Mouse (Mus musculus) midbrain, embryonic 12.5 days (tissue): ENCODE measurements at regions not wholly inside any gene's neighbourhood (a gene's known extent, or its start where the extent isn't known, plus 50 kb on each side); places are given as distances from the start of the nearest gene placed in this dataset.

Source experiments
- ATAC-seq: fragments of 200-750 bp; cut with Nextera tagmentation; 2 replicates; pipeline ENCODE4 v1.8.0; 2017; ENCODE audit warnings: low read depth, moderate TSS enrichment, moderate library complexity; ENCODE audit not compliant: low FRiP score
- H3K27ac ChIP-seq: fragments of 300-500 bp; sonication (generic); replicated peaks from 2 replicates; pipeline ENCODE4 v1.5.1; 2016; ENCODE audit warnings: mild to moderate bottlenecking
- H3K27me3 ChIP-seq: fragments of 300-500 bp; sonication (generic); 2 replicates; pipeline ENCODE4 v1.6.1; 2016; ENCODE audit warnings: mild to moderate bottlenecking
- H3K36me3 ChIP-seq: fragments of 300-500 bp; sonication (generic); 2 replicates; pipeline ENCODE4 v1.6.1; 2016
- H3K4me1 ChIP-seq: fragments of 300-500 bp; sonication (generic); 2 replicates; pipeline ENCODE4 v1.6.1; 2016
- H3K4me2 ChIP-seq: fragments of 300-500 bp; sonication (generic); replicated peaks from 2 replicates; pipeline ENCODE4 v1.6.1; 2016; ENCODE audit warnings: mild to moderate bottlenecking, moderate library complexity
- H3K4me3 ChIP-seq: fragments of 300-500 bp; sonication (generic); 2 replicates; pipeline ENCODE4 v1.5.1; 2016; ENCODE audit warnings: mild to moderate bottlenecking
- H3K9ac ChIP-seq: fragments of 300-500 bp; sonication (generic); replicated peaks from 2 replicates; pipeline ENCODE4 v1.6.1; 2016; ENCODE audit warnings: mild to moderate bottlenecking, moderate library complexity
- H3K9me3 ChIP-seq: fragments of 300-500 bp; sonication (generic); 2 replicates; pipeline ENCODE4 v1.6.1; 2016; ENCODE audit warnings: mild to moderate bottlenecking
- WGBS: fragments of 180-500 bp; shearing (Covaris S2); methylation state at CpG from one replicate; pipeline ENCODE4 v1.1.7; 2016; 5-methylcytosine and 5-hydroxymethylcytosine counted together

DNA sequence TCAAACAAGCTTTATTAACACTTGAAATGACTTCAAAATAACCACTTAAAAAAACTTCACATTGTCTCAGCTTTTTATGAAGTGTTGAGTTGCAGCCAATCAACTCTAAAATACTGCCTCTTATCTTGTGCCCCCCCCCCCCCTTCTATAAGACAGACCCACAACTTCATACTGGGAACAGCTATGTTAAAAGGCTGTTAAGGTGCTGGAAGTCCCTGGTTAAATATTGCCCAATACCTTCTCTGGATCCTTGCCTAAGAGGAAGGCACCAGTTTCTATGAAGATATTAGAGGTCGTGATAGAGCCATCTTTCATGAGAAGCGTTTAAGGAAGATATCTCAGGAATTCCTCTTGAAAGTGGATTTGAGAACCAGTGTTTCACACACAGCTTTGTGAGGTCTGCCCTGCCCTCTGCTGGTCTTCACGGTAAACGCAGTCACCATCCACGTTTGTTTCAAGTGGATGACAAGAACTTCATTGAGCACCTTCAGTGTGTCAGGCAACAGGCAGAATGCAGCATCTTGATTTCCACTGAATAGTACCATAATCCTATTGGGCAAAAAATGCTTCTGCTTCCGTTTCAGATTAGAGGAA is 75.2 kb upstream of the Arntl start:
- no peak overlapping the region for H3K27ac ChIP-seq
- peaks cover 17% of the 10 kb centered on the region; the same call in 1 of the 2 replicates for H3K4me1 ChIP-seq
- H3K36me3 ChIP-seq, result no peaks in the 10 kb centered on the region
- no peak overlapping the region for H3K4me2 ChIP-seq
- peak; percentile 34; the same call in 1 of the 2 replicates for ATAC-seq
- H3K9me3 ChIP-seq, result no peaks in the 10 kb centered on the region
- H3K4me3 ChIP-seq, result no peak overlapping the region
- H3K27me3 ChIP-seq, result peaks cover 4% of the 10 kb centered on the region
- no peak overlapping the region for H3K9ac ChIP-seq
- WGBS, result 2% methylated on average over 6 of the region's 6 CpGs

DNA sequence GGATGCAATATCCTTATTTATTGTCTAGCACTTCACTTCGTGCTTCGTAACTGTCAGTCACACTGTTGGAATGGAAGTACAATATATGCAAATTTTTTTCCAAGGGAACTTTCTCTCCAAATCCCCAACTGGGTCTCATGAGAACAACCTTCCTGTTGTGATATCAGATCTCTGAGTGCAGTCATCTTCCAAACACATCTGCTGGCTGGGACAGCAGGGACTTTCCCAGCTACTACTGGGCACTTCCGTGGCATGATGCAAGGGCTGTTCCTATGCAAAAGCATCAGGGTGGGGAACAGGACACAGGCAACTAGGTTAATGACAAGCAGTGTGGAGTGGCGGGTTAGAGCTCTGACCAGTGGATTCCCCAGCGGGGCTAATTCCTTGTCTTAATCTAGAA is 73.4 kb upstream of the Arntl start:
- ATAC-seq, result no peak

DNA sequence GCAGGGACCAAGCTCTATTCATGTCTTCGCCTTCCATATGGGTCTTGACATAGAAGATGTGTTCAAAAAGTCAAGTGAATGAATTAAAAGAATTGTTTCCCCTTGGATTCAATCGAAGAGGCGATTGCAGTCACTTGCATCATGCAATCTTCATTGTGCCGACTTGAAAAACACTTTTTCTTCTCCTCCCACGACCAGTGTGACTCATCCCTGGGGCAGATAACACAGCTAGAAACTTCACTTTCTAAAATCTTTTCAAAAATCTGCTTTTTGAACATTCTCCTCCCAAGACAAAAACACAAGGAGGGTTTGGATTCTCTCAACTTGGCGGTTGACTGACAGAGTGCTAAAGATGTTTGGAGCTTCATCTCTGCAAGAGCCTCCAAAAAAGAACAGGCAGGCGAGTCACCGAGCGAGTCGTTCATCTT is 67.2 kb upstream of the Arntl start:
- Histone ChIP-seq H3K36me3 (no peaks in the 10 kb centered on the region), H3K4me1 (peaks cover 13% of the 10 kb centered on the region), H3K4me3 (no peak overlapping the region)

More for the DNA sequence above, 73.4 kb upstream of the Arntl start:
- 76% methylated on average over 5 of the region's 5 CpGs for WGBS
- H3K4me2 ChIP-seq, result no peak overlapping the region
- H3K9ac ChIP-seq, result no peak overlapping the region
- no peaks in the 10 kb centered on the region for H3K36me3 ChIP-seq
- H3K9me3 ChIP-seq, result no peaks in the 10 kb centered on the region
- no peak overlapping the region for H3K4me3 ChIP-seq
- peaks cover 4% of the 10 kb centered on the region for H3K27me3 ChIP-seq
- peaks cover 17% of the 10 kb centered on the region; the same call in 1 of the 2 replicates for H3K4me1 ChIP-seq
- H3K27ac ChIP-seq, result no peak overlapping the region

DNA sequence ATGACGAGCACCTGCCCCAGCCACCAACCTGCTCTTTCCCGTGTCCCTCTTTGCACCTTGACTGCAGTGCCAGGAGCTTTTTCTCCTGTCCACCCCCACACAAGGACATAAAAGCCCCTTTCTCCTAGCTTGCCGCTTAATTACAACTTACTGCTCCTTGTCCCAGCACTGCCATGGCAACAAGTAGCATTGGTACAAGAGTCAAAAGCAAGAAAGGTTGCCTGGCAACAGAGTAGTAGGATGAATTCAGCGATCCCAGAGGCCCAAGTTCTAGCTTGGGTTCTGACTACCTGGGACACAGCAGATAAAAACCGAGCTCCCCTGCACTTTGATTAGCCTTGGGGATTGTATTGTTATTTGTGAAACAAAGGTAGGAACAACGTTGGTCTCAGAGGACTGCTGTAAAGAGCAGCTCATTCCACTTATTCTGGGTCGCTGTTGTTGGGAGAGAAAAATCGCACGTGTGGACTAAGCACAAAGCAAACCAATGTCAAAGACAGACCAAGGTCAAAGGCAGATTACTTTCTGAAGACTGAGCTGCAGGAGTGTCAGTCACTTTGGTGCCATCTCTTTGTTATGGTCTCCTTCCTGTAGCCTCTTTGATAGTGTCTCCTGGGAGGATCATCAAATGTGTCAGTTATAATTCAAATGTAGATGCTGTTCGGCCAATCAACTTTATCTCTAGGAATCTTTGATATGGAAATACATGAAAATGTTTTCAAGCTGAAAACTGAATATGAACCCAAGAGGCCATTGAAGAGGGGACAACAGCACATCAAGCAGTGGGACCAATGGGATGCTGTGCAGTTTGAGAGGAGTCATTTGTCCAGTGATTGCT is 65.2 kb upstream of the Arntl start:
- H3K4me3 ChIP-seq, result no peak overlapping the region
- peaks cover 14% of the 10 kb centered on the region for H3K4me1 ChIP-seq
- no peak overlapping the region for H3K9ac ChIP-seq
- H3K9me3 ChIP-seq, result no peaks in the 10 kb centered on the region
- peaks cover 45% of the 10 kb centered on the region for H3K27me3 ChIP-seq
- no peaks in the 10 kb centered on the region for H3K36me3 ChIP-seq
- no peak overlapping the region for H3K27ac ChIP-seq
- no peak for ATAC-seq
- 0 out of 2 replicates have a peak overlapping the region, but pooled peaks have one; percentile 1 for H3K4me2 ChIP-seq
- 26% methylated on average over 10 of the region's 10 CpGs for WGBS

More for the DNA sequence above, 67.2 kb upstream of the Arntl start:
- 93% methylated on average over 10 of the region's 10 CpGs for WGBS
- Histone ChIP-seq H3K27ac (no peak overlapping the region), H3K4me2 (no peak overlapping the region), H3K9ac (no peak overlapping the region), H3K27me3 (peaks cover 39% of the 10 kb centered on the region), H3K9me3 (no peaks in the 10 kb centered on the region)
- no peak for ATAC-seq

DNA sequence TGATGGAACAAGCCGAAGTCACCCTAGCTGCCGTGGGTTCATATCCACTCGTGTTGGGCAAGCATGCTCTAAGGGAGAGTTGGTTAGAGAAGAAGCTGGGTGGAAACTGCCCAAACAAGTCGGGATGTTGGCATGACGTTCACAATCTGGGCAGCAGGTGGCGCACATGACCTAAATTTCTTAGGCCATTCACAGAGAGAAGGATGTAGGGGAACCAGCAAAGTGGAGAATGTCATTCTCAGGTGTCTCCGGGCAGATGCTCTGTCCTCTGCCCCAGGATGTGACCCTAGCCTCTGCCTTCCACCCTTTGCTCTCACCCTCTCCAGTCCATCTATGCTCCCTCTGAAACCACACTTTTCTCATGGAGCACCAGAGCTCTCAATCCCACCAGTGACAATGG is 63.7 kb upstream of the Arntl start:
- Histone ChIP-seq H3K4me3 (no peak overlapping the region), H3K27ac (no peak overlapping the region), H3K9ac (no peak overlapping the region), H3K27me3 (peaks cover 45% of the 10 kb centered on the region), H3K4me2 (no peak overlapping the region), H3K36me3 (no peaks in the 10 kb centered on the region), H3K9me3 (no peaks in the 10 kb centered on the region), H3K4me1 (peaks cover 27% of the 10 kb centered on the region)
- 0 out of 2 replicates have a peak, but pooled peaks have one; percentile 31 for ATAC-seq
- WGBS, result 15% methylated on average over 7 of the region's 7 CpGs

DNA sequence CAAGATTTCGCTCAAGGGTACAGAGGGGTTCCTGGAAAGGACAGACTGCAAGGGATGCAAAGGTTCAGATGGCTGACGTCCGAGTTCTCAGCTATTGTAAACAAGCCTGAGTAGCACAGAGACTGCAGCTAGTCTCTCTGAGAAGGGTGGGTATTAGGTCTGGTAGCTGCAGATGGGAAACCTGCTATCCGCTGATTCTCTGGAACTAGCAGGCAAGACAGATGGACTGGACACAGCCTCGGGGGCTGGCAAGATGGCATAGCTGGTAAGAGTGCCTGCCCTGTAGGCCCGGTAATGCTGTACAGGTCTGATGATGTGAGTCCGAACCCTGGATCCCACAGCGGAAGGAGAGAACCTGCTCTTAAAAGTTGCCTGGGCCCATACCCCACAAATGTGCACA is 62.2 kb upstream of the Arntl start:
- Histone ChIP-seq H3K9ac (no peak overlapping the region), H3K4me2 (no peak overlapping the region), H3K27ac (no peak overlapping the region), H3K36me3 (no peaks in the 10 kb centered on the region), H3K27me3 (peaks cover 45% of the 10 kb centered on the region), H3K4me3 (no peak overlapping the region), H3K9me3 (no peaks in the 10 kb centered on the region), H3K4me1 (peaks cover 27% of the 10 kb centered on the region)
- WGBS, result 80% methylated on average over 8 of the region's 8 CpGs
- ATAC-seq, result no peak

DNA sequence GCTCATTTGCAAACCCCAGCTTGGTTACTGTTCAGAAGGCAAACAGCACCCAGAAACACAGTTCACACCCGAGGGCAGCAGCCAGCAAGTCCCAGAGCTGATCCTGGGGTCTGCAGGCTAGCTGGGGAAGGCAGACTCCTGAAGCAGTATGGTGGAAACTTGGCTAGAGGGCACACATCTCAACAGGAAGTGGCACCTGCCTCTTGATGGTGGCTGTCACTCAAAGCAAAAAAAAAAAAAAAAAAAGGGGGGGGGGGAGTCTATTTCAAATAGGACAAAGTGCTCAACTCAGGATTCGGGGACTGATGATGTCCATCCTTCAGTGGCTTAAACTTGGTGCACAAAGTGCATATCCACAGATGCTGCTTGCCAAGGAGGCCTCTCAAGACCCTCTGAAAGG is 61.2 kb upstream of the Arntl start:
- H3K4me3 ChIP-seq, result no peak overlapping the region
- H3K9me3 ChIP-seq, result no peaks in the 10 kb centered on the region
- ATAC-seq, result no peak
- H3K27me3 ChIP-seq, result peaks cover 38% of the 10 kb centered on the region
- H3K27ac ChIP-seq, result no peak overlapping the region
- H3K4me1 ChIP-seq, result peaks cover 32% of the 10 kb centered on the region
- no peak overlapping the region for H3K9ac ChIP-seq
- no peak overlapping the region for H3K4me2 ChIP-seq
- H3K36me3 ChIP-seq, result no peaks in the 10 kb centered on the region
- WGBS, result 69% methylated on average over 2 of the region's 2 CpGs

DNA sequence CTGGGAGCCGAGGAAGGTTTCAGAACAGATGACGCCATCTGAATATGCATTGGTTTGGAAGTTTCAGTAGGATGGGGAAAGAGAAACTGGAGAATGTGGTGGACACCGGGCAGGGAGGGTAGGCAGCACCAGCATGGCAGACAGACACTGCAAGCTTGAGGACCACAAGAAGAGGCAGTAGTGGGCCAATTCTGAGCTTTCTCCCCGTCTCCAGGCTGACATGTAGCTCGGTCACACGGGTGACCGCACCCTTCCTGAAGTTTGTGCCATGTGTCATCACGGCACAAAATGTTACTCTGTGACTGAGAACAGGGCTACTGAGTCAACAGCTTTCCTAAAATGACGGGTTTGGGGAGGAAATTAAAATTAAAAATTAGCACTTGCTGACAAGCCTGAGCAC is 60.7 kb upstream of the Arntl start:
- no peak overlapping the region for H3K4me2 ChIP-seq
- H3K9me3 ChIP-seq, result no peaks in the 10 kb centered on the region
- H3K4me3 ChIP-seq, result no peak overlapping the region
- no peak overlapping the region for H3K9ac ChIP-seq
- peaks cover 28% of the 10 kb centered on the region for H3K4me1 ChIP-seq
- H3K27ac ChIP-seq, result no peak overlapping the region
- ATAC-seq, result no peak
- H3K36me3 ChIP-seq, result no peaks in the 10 kb centered on the region
- peaks cover 34% of the 10 kb centered on the region for H3K27me3 ChIP-seq
- 91% methylated on average over 9 of the region's 9 CpGs for WGBS

DNA sequence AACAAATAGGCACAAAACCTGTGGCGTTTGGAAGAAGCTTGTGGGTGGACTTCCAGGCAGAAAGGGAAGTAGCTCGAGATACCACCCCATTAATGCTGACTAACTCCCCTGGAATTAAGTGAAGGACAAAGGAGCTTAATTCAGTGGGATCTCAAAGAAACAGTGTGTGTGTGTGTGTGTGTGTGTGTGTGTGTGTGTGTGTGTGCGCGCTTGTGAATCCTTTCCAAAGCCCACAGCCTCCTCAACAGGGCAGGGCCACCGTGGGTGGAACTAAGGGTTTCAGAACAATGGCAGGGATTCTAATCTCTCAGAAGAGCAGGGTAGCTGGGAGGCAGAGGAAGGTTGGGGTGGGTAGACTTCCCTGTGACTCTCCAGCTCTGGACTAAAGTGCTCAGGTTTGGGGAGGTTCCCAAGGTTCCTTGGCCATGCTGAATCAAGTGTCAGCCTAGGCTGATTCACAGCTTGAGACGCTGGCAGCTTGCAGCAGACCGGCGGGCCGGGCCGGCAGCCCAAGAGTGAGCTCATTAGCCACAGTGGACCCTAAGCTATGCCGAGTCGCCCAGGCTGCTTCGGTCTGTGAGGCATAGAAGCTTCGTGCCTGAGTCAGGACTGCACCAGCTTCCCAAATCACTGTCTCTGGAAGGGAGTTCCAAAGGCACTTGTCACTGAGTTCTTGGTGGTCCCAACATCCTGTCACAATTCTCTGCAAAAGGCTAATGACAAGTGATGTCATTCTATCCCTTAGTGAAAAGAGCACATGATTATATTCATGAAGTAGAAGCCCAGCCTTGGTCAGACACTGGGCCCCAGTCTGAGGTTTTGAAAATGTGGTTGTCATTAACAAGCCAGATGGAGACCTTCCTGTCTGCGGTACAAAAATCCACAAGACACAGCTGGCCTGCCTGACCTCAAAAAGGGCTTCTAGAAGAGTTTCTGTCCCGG is 59.6 kb upstream of the Arntl start:
- Histone ChIP-seq H3K9ac (no peak overlapping the region), H3K4me2 (peak overlapping the region; percentile 2; the same call in 1 of the 2 replicates), H3K4me3 (no peak overlapping the region), H3K9me3 (no peaks in the 10 kb centered on the region), H3K4me1 (peaks cover 18% of the 10 kb centered on the region), H3K27ac (peak overlapping the region; percentile 58; the same call in 1 of the 2 replicates), H3K36me3 (no peaks in the 10 kb centered on the region), H3K27me3 (peaks cover 30% of the 10 kb centered on the region)
- ATAC-seq, result peak; percentile 77
- 11% methylated on average over 16 of the region's 16 CpGs for WGBS

DNA sequence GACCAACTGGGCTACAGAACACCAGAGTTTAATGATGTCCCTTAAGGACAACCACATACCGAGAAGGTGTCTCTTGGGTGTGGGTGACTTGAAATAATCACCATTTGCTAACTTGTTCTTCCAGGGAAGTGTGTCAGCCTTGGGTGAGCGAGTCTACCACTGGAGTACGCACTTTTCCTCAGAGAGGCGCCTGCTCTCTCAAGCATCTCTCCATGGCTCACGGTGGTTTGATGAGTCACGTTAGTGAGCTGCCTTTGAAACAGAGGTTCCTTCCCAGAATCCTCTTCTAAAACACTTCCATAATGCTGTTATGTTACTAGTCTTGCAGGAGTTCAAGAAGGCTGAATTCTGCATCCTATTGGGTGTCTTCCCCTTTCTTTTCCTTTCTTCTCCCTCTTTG is 58.6 kb upstream of the Arntl start:
- Histone ChIP-seq H3K9ac (no peak overlapping the region), H3K27me3 (peaks cover 22% of the 10 kb centered on the region), H3K4me3 (no peak overlapping the region), H3K9me3 (no peaks in the 10 kb centered on the region), H3K36me3 (no peaks in the 10 kb centered on the region), H3K27ac (no peak overlapping the region), H3K4me2 (no peak overlapping the region), H3K4me1 (peaks cover 18% of the 10 kb centered on the region)
- ATAC-seq, result no peak
- WGBS, result 95% methylated on average over 6 of the region's 6 CpGs

DNA sequence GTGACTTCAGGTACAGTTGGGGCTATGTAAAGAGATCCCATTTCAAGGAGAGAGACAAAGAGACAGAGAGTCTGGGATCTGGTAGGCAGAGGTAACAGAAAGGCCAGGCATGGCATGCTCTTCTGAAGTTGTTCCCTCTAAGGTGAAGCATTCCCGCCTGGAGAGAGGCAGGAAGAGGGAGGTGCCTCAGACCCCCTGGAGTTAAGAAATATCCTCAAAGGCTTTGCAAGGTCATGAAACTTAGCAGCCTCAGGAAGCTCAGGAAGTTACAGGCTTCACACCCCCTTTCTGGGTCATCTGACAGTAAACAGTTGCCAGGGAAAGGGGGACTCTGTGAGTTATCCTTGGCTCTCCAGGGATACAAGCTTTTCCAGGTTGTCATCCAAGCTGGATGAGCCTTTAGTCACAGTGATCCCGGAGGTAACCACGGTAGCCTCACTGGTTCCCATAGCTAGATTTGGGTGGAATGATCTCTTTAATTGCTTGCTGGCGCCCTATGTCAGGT is 57.2 kb upstream of the Arntl start:
- Histone ChIP-seq H3K9ac (no peak overlapping the region), H3K4me3 (no peak overlapping the region), H3K36me3 (no peaks in the 10 kb centered on the region), H3K9me3 (no peaks in the 10 kb centered on the region), H3K27me3 (peaks cover 11% of the 10 kb centered on the region), H3K4me1 (peaks cover 18% of the 10 kb centered on the region), H3K27ac (no peak overlapping the region), H3K4me2 (no peak overlapping the region)
- WGBS, result 77% methylated on average over 4 of the region's 4 CpGs
- no peak for ATAC-seq
